Mouse (Mus musculus) liver, embryonic 14.5 days (tissue): Measurements from ENCODE around the gene Gm12845. TPM values are rescaled to one million over a fixed set of nuclear protein-coding genes. Genes with fewer than 3 reads are reported as not detected.
"Not testable (repeated sequence)": the region's sequence is repeated elsewhere in the genome, so short reads cannot be mapped to it uniquely, and the experiment has no call there.

Experiments
- ATAC-seq: fragments of 200-750 bp; cut with Nextera tagmentation; 2 replicates; pipeline ENCODE4 v1.8.0; 2017; ENCODE audit warnings: moderate number of reproducible peaks, mild to moderate bottlenecking, moderate library complexity; ENCODE audit not compliant: insufficient read depth
- DNase-seq, 3 experiments: peaks; one replicate each; pipeline ENCODE4 v3.0.0-alpha.2; 2012 to 2013; ENCODE audit warnings: low read depth in 3 of 3, low spot score in 3 of 3
- H3K27ac ChIP-seq: fragments of 300-500 bp; sonication (generic); 2 replicates; pipeline ENCODE4 v1.5.1; 2014; ENCODE audit warnings: moderate library complexity, mild to moderate bottlenecking, control low read depth, inconsistent platforms
- H3K27me3 ChIP-seq: fragments of 300-500 bp; sonication (generic); 2 replicates; pipeline ENCODE4 v1.6.1; 2014; ENCODE audit warnings: mild to moderate bottlenecking, low read length, moderate library complexity; ENCODE audit not compliant: control insufficient read depth, insufficient read depth
- H3K36me3 ChIP-seq: fragments of 300-500 bp; sonication (generic); replicated peaks from 2 replicates; pipeline ENCODE4 v1.6.1; 2014; ENCODE audit warnings: low read depth; ENCODE audit not compliant: control insufficient read depth, insufficient read depth
- H3K4me1 ChIP-seq, 2 experiments: fragments of 200-500 bp in 1 of 2; fragments of 300-500 bp in 1 of 2; sonication (generic) in 1 of 2; replicated peaks; 2 replicates each; pipeline ENCODE4 v1.6.1; 2012 to 2014; ENCODE audit warnings: antibody characterized with exemption in 1 of 2, inconsistent platforms in 1 of 2, low read length in 1 of 2; ENCODE audit not compliant: control insufficient read depth in 2 of 2, insufficient read depth in 2 of 2
- H3K4me2 ChIP-seq: fragments of 300-500 bp; sonication (generic); 2 replicates; pipeline ENCODE4 v1.6.1; 2014; ENCODE audit warnings: low read depth, mild to moderate bottlenecking, control low read depth, moderate library complexity
- H3K4me3 ChIP-seq, 2 experiments: fragments of 200-500 bp in 1 of 2; fragments of 300-500 bp in 1 of 2; sonication (generic) in 1 of 2; 2 replicates each; pipeline ENCODE4 v1.5.1; 2012 to 2014; ENCODE audit warnings: low read depth in 2 of 2, low read length in 2 of 2, mild to moderate bottlenecking in 2 of 2, control low read depth in 1 of 2, inconsistent platforms in 1 of 2, moderate library complexity in 1 of 2; ENCODE audit not compliant: insufficient read depth in 1 of 2
- H3K9ac ChIP-seq: fragments of 300-500 bp; sonication (generic); replicated peaks from 2 replicates; pipeline ENCODE4 v1.6.1; 2014; ENCODE audit warnings: mild to moderate bottlenecking, control low read depth, moderate library complexity
- H3K9me3 ChIP-seq: fragments of 300-500 bp; sonication (generic); 2 replicates; pipeline ENCODE4 v1.6.1; 2016; ENCODE audit warnings: low read length, mixed read lengths; ENCODE audit not compliant: control insufficient read depth
- CTCF ChIP-seq: IDR thresholded peaks from 2 replicates; pipeline ENCODE4 v1.5.1; 2016; ENCODE audit warnings: antibody characterized with exemption, low read depth, control low read depth
- EP300 ChIP-seq: IDR thresholded peaks from 2 replicates; pipeline ENCODE4 v1.6.1; 2016; ENCODE audit warnings: antibody characterized with exemption, low read depth
- WGBS: fragments of 180-500 bp; shearing (Covaris S2); extraction: QIAGEN DNeasy Blood & Tissue Kit; methylation state at CpG from one replicate; pipeline ENCODE4 v1.1.7; 2014; ENCODE audit not compliant: insufficient replicate concordance; 5-methylcytosine and 5-hydroxymethylcytosine counted together
- polyA plus RNA-seq, 2 experiments: library from polyadenylated mRNA; depleted of rRNA in 1 of 2; stranded (reverse) in 1 of 2; unstranded in 1 of 2; fragments of >200 nt; fragmentation: Nextera tagmentation in 1 of 2; extraction: Ambion mirVana in 1 of 2; gene quantifications; 2 replicates each; pipeline versions ENCODE4 v1.2.1 to v1.2.3; 2012 to 2014

Gene Gm12845
- polyA plus RNA-seq, 2 experiments, result not detected

DNA sequence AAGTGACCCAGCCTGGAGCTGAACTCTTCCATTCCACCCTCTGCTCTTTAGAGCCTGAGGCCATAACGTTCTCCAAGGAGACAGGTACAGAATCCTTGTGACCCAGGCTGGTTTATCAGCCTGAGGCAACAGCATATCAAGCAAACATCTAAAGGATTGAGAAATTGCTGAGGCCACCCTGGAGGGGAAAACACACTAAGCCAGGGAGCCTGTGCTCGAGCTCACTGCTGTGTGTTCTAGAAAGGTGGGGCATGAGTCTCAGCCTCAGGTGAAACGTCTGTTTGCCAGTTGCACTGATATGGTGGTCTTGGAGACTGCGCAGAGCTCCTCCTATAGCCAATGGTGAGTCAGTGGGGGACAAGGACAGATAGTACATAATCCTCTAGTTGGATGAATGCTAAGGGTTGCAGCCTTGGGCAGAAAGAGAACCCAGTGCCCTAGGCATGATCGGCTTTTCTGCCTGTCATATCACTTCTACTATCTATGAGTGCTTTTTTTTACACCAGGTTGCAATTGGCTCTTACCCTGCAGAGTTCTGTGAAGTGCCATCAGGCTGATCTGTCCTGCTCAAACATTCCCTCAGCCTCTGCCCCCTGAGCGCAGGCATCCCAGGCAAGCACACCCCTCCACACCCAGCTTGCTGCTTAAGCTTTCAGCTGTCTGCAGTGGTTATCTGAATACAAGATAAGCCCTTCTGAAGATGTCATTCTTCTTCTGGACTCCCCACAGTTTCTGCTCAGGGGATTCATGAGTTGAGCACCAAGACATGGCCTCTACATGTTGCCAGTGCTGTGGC is 10.7 kb upstream of the Gm12845 start:
- Histone ChIP-seq H3K4me3 (no peak overlapping the region), H3K4me2 (no peak overlapping the region), H3K9ac (no peak overlapping the region), H3K36me3 (no peaks in the 10 kb centered on the region), H3K9me3 (no peaks in the 10 kb centered on the region), H3K27me3 (no peaks in the 10 kb centered on the region), H3K4me1 (no peaks in the 10 kb centered on the region), H3K27ac (no peak overlapping the region)
- no peak for DNase-seq
- 57% methylated on average over 6 of the region's 6 CpGs for WGBS
- ATAC-seq, result no peak
- no peak for TF ChIP-seq CTCF
- no peak for TF ChIP-seq EP300

DNA sequence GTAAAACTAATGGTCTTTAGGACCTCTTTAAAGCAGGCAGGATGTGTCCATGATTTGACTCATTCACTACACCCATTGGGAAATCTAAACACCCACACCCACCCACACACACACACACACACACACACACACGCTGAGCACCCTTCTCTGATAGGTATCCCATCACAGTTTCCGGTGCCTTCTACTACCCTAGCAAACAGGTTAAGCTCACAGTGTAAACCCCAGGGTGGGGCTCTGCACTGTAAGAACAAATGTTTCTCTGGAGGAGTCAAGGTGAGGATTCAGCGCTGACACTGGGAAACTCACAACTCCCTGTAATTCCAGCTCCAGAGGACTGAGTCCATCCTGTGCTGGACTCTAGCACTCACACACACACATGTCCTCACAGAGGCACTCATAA is 7.7 kb downstream of the Gm12845 start:
- no peaks in the 10 kb centered on the region for H3K4me1 ChIP-seq
- WGBS, result 50% methylated on average over 3 of the region's 3 CpGs
- no peaks in the 10 kb centered on the region for H3K27me3 ChIP-seq
- H3K9ac ChIP-seq, result no peak overlapping the region
- H3K36me3 ChIP-seq, result no peaks in the 10 kb centered on the region
- H3K4me2 ChIP-seq, result no peak overlapping the region
- H3K4me3 ChIP-seq, result no peak overlapping the region
- TF ChIP-seq EP300 (no peak), CTCF (no peak)
- ATAC-seq, result no peak
- H3K9me3 ChIP-seq, result no peaks in the 10 kb centered on the region
- H3K27ac ChIP-seq, result no peak overlapping the region
- DNase-seq, result no peak

DNA sequence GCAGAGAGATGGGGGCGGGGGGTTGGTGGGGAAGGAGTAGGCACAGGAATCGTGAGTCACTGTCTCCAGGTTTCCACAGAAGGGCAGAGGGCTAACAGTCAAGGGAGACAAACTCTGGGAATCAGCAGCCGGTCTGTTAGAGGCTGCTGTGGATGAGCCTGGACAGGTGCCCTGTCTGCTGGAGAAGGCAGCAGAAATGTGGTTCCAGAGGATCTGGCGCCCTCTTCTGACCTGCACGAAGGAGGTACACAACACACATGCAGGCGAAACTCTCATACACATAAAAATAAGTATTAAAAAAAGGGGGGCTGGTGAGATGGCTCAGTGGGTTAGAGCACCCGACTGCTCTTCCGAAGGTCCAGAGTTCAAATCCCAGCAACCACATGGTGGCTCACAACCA is 13.3 kb downstream of the Gm12845 start:
- no peak overlapping the region for H3K4me2 ChIP-seq
- no peak overlapping the region for H3K9ac ChIP-seq
- ATAC-seq, result no peak
- DNase-seq, result peak in 1 of 3 experiments; percentile 1
- no peaks in the 10 kb centered on the region for H3K36me3 ChIP-seq
- 37% methylated on average over 8 of the region's 8 CpGs for WGBS
- no peak overlapping the region for H3K4me3 ChIP-seq
- no peak overlapping the region for H3K27ac ChIP-seq
- no peaks in the 10 kb centered on the region for H3K4me1 ChIP-seq
- TF ChIP-seq EP300, result no peak
- TF ChIP-seq CTCF, result peak; percentile 54
- no peaks in the 10 kb centered on the region for H3K27me3 ChIP-seq
- H3K9me3 ChIP-seq, result no peaks in the 10 kb centered on the region

DNA sequence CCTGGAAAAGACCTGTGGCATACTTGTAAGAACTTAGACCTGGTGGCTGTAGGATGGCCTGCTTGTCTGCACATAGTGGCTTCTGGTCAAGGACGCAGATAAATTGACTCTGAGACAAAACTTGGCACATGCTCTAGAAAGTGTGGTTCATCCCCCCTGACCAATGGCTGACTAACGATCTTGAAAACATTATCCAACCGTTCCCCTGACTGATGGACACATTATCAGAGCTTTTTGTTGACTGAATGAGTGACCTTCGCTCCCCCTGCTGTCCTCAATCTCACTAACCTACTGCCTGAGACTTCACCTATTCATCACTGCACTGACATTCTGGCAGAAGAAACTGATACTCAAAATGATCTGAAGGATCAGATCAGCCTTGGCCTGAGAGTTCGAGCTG is 28.3 kb downstream of the Gm12845 start:
- not testable (repeated sequence) for H3K27me3 ChIP-seq, H3K9ac ChIP-seq, DNase-seq, H3K36me3 ChIP-seq, H3K4me3 ChIP-seq, H3K4me2 ChIP-seq, H3K4me1 ChIP-seq, H3K9me3 ChIP-seq, H3K27ac ChIP-seq, ATAC-seq
- 53% methylated on average over 5 of the region's 5 CpGs for WGBS

DNA sequence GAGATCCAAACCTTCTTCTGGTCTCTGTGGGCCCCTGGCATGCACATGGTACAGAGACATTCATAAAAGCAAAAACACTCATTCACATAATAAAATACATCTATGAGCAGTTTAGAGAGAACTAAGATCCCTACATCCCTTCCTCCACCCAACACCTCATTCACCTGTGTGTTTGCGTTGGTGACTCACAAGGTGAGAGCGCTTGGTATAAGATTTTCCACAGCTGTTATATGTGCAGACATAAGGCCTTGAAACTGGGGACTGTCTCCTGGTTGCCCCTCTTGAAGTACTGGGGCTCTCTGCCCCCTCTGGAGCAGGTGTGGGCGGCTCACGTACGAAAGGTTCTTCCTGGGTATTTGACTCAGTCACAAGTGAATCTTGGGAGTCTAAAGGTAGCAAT is 35.9 kb downstream of the Gm12845 start:
- TF ChIP-seq EP300 (no peak), CTCF (no peak)
- no peak for ATAC-seq

More for the DNA sequence above, 35.9 kb downstream of the Gm12845 start:
- no peak overlapping the region for H3K9ac ChIP-seq
- H3K4me1 ChIP-seq, result no peaks in the 10 kb centered on the region
- no peak overlapping the region for H3K27ac ChIP-seq
- DNase-seq, result no peak
- no peak overlapping the region for H3K4me3 ChIP-seq
- no peaks in the 10 kb centered on the region for H3K36me3 ChIP-seq
- 80% methylated on average over 5 of the region's 5 CpGs for WGBS
- no peak overlapping the region for H3K4me2 ChIP-seq
- H3K27me3 ChIP-seq, result no peaks in the 10 kb centered on the region
- H3K9me3 ChIP-seq, result no peaks in the 10 kb centered on the region
